Comparison of ENCODE assay signal across 11 mouse cellular contexts in the genomic region with DNA sequence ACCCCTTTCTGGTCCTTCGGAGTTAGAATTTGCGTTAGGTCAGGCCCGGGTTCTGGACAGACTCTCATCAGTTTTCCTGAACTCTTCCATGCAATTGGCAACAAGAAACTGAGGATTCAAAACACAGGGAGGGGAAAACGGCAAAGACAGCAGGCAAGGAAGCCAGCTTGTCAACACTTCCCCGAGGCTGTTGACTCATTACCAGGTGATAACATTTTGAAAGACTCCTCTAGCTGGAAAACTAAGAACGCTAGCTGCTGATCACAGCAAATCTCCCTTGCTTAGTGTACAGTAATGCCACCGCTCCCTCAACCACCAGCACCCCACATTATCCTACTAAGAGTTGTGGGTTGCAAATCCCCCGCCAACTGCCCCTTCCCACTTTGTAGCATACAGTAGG.
A peak's percentile ranks its signal among the peaks of the same experiment; 100 is the strongest.
DNase-seq lines count a peak whose midpoint lies in the region; ATAC-seq lines count a peak whose summit lies in the region.
"Had no signal": no experiment of that assay in that cellular context is flagged by ENCODE, and none has a peak within 500 bp of the region (broad histone marks: within the 10 kb centered on the region; RNA-seq: fewer than 3 reads in every experiment).

No protein-coding gene starts in this region.

- H3K4me2 ChIP-seq in forebrain, embryonic 13.5 days: no peak overlapping the region
- peak overlapping the region; percentile 30 for H3K4me2 ChIP-seq in heart, embryonic 14.5 days (ENCODE audit: low read length)
- no peak overlapping the region for H3K4me2 ChIP-seq in midbrain, embryonic 16.5 days (ENCODE audit: low read length)
- H3K4me2 ChIP-seq in midbrain, embryonic 14.5 days (ENCODE audit: low read length): no peak overlapping the region
- H3K4me2 ChIP-seq in neural tube, embryonic 15.5 days: no peak overlapping the region
- H3K4me2 ChIP-seq: liver, embryonic 11.5 days had no signal

- H3K27me3 ChIP-seq in forebrain, embryonic 13.5 days: no peaks in the 10 kb centered on the region
- no peaks in the 10 kb centered on the region for H3K27me3 ChIP-seq in forebrain, embryonic 10.5 days (ENCODE audit: poor library complexity, severe bottlenecking)
- H3K27me3 ChIP-seq in heart, embryonic 14.5 days (ENCODE audit: control insufficient read depth, insufficient read depth, low read length): no peaks in the 10 kb centered on the region
- H3K27me3 ChIP-seq in heart, embryonic 10.5 days (ENCODE audit: insufficient read depth, poor library complexity, severe bottlenecking): peaks cover 12% of the 10 kb centered on the region; the same call in 1 of the 2 replicates
- no peaks in the 10 kb centered on the region for H3K27me3 ChIP-seq in midbrain, embryonic 16.5 days (ENCODE audit: control insufficient read depth, insufficient read depth, low read depth, low read length)
- H3K27me3 ChIP-seq in midbrain, embryonic 14.5 days (ENCODE audit: control insufficient read depth, insufficient read depth, low read length): no peaks in the 10 kb centered on the region
- no peaks in the 10 kb centered on the region for H3K27me3 ChIP-seq in neural tube, embryonic 15.5 days (replicated peaks)

- no peaks in the 10 kb centered on the region for H3K36me3 ChIP-seq in forebrain, embryonic 13.5 days (ENCODE audit: poor library complexity, severe bottlenecking)
- no peaks in the 10 kb centered on the region for H3K36me3 ChIP-seq in forebrain, embryonic 10.5 days (replicated peaks)
- no peaks in the 10 kb centered on the region for H3K36me3 ChIP-seq in heart, embryonic 14.5 days (ENCODE audit: control insufficient read depth, insufficient read depth, low read length)
- no peaks in the 10 kb centered on the region for H3K36me3 ChIP-seq in heart, embryonic 10.5 days
- no peaks in the 10 kb centered on the region for H3K36me3 ChIP-seq in midbrain, embryonic 16.5 days (ENCODE audit: control insufficient read depth, insufficient read depth, low read length)
- H3K36me3 ChIP-seq in midbrain, embryonic 14.5 days (ENCODE audit: control insufficient read depth, insufficient read depth, low read length): no peaks in the 10 kb centered on the region
- H3K36me3 ChIP-seq in neural tube, embryonic 15.5 days: no peaks in the 10 kb centered on the region
- H3K36me3 ChIP-seq: G1E had no signal

- ATAC-seq in forebrain, embryonic 13.5 days: no peak
- ATAC-seq in heart, embryonic 14.5 days (ENCODE audit: insufficient number of reproducible peaks, insufficient read depth, low FRiP score, low read depth): no peak
- peak; percentile 44 for ATAC-seq in midbrain, embryonic 16.5 days
- ATAC-seq in midbrain, embryonic 14.5 days (ENCODE audit: low FRiP score, low TSS enrichment): no peak
- ATAC-seq in neural tube, embryonic 15.5 days (ENCODE audit: low FRiP score): 0 out of 2 replicates have a peak, but pooled peaks have one; percentile 24
- no peak for ATAC-seq in erythroblast, adult 5-6 weeks (replicated peaks; ENCODE audit: low FRiP score, poor library complexity, severe bottlenecking)

- no peak overlapping the region for H3K9ac ChIP-seq in forebrain, embryonic 13.5 days
- no peak overlapping the region for H3K9ac ChIP-seq in heart, embryonic 14.5 days (ENCODE audit: low read length)
- no peak overlapping the region for H3K9ac ChIP-seq in midbrain, embryonic 16.5 days (ENCODE audit: low read depth, low read length)
- H3K9ac ChIP-seq in midbrain, embryonic 14.5 days (replicated peaks; ENCODE audit: low read length): no peak overlapping the region
- H3K9ac ChIP-seq in neural tube, embryonic 15.5 days (replicated peaks): no peak overlapping the region

- DNase-seq in forebrain, embryonic 10.5 days (ENCODE audit: extremely low spot score, low spot score): no peak
- no peak for DNase-seq in heart, embryonic 10.5 days (ENCODE audit: low spot score)
- DNase-seq in midbrain, embryonic 14.5 days: no peak

- peaks cover 23% of the 10 kb centered on the region for H3K4me1 ChIP-seq in forebrain, embryonic 13.5 days
- H3K4me1 ChIP-seq in forebrain, embryonic 10.5 days: peaks cover 13% of the 10 kb centered on the region
- H3K4me1 ChIP-seq in heart, embryonic 14.5 days (ENCODE audit: control insufficient read depth in 2 of 2, insufficient read depth in 2 of 2, low read length in 2 of 2): peaks cover 0 to 8% of the 10 kb centered on the region in 2 experiments; a peak in 1 of 4 replicates
- H3K4me1 ChIP-seq in heart, embryonic 10.5 days: peaks cover 11% of the 10 kb centered on the region
- peaks cover 24% of the 10 kb centered on the region for H3K4me1 ChIP-seq in midbrain, embryonic 16.5 days (ENCODE audit: control insufficient read depth, insufficient read depth, low read length)
- H3K4me1 ChIP-seq in midbrain, embryonic 14.5 days (ENCODE audit: control insufficient read depth, insufficient read depth, low read length): peaks cover 12% of the 10 kb centered on the region
- peaks cover 48% of the 10 kb centered on the region for H3K4me1 ChIP-seq in neural tube, embryonic 15.5 days

- peak overlapping the region; percentile 31; the same call in 1 of the 2 replicates for H3K27ac ChIP-seq in forebrain, embryonic 13.5 days
- H3K27ac ChIP-seq in forebrain, embryonic 10.5 days: no peak overlapping the region
- H3K27ac ChIP-seq in heart, embryonic 14.5 days (replicated peaks in 1 of 2; ENCODE audit: control insufficient read depth in 1 of 2, insufficient read depth in 1 of 2, low read depth in 2 of 2, low read length in 2 of 2): no peak overlapping the region
- H3K27ac ChIP-seq in heart, embryonic 10.5 days: no peak overlapping the region
- H3K27ac ChIP-seq in midbrain, embryonic 16.5 days (ENCODE audit: low read length): no peak overlapping the region
- no peak overlapping the region for H3K27ac ChIP-seq in midbrain, embryonic 14.5 days (replicated peaks; ENCODE audit: low read depth, low read length)
- H3K27ac ChIP-seq in neural tube, embryonic 15.5 days (replicated peaks): no peak overlapping the region

- WGBS in forebrain, embryonic 13.5 days: 72% methylated on average over 8 of the region's 8 CpGs
- 81% methylated on average over 8 of the region's 8 CpGs for WGBS in forebrain, embryonic 10.5 days
- 34% methylated on average over 8 of the region's 8 CpGs for WGBS in heart, embryonic 14.5 days
- WGBS in heart, embryonic 10.5 days: 44% methylated on average over 8 of the region's 8 CpGs
- 79% methylated on average over 8 of the region's 8 CpGs for WGBS in midbrain, embryonic 16.5 days
- WGBS in midbrain, embryonic 14.5 days: 83% methylated on average over 8 of the region's 8 CpGs
- 76% methylated on average over 8 of the region's 8 CpGs for WGBS in neural tube, embryonic 15.5 days

- no peak overlapping the region for H3K4me3 ChIP-seq in forebrain, embryonic 13.5 days
- no peak overlapping the region for H3K4me3 ChIP-seq in forebrain, embryonic 10.5 days
- no peak overlapping the region for H3K4me3 ChIP-seq in heart, embryonic 14.5 days (ENCODE audit: control insufficient read depth in 1 of 2, insufficient read depth in 1 of 2, low read depth in 1 of 2, low read length in 2 of 2)
- H3K4me3 ChIP-seq in heart, embryonic 10.5 days: no peak overlapping the region
- H3K4me3 ChIP-seq in midbrain, embryonic 16.5 days (ENCODE audit: low read depth, low read length): no peak overlapping the region
- H3K4me3 ChIP-seq in midbrain, embryonic 14.5 days (replicated peaks; ENCODE audit: low read depth, low read length): no peak overlapping the region
- H3K4me3 ChIP-seq in neural tube, embryonic 15.5 days (replicated peaks): no peak overlapping the region
- H3K4me3 ChIP-seq: erythroblast, embryonic 14.5 days had no signal

- no peaks in the 10 kb centered on the region for H3K9me3 ChIP-seq in forebrain, embryonic 13.5 days (replicated peaks)
- no peaks in the 10 kb centered on the region for H3K9me3 ChIP-seq in forebrain, embryonic 10.5 days
- H3K9me3 ChIP-seq in heart, embryonic 14.5 days (ENCODE audit: control insufficient read depth, low read length): no peaks in the 10 kb centered on the region
- H3K9me3 ChIP-seq in heart, embryonic 10.5 days: no peaks in the 10 kb centered on the region
- H3K9me3 ChIP-seq in midbrain, embryonic 16.5 days (replicated peaks; ENCODE audit: control insufficient read depth, low read length, poor library complexity, severe bottlenecking): no peaks in the 10 kb centered on the region
- H3K9me3 ChIP-seq in midbrain, embryonic 14.5 days (ENCODE audit: control insufficient read depth, low read length): no peaks in the 10 kb centered on the region
- H3K9me3 ChIP-seq in neural tube, embryonic 15.5 days (replicated peaks): no peaks in the 10 kb centered on the region

Comparison
In these comparisons a context has a peak if more than half of its experiments do, and no peak if none do; other contexts are left out.
1. ATAC-seq: peak in midbrain, embryonic 16.5 days (single experiment) and neural tube, embryonic 15.5 days (single experiment); none in forebrain, embryonic 13.5 days (single experiment), heart, embryonic 14.5 days (single experiment), midbrain, embryonic 14.5 days (single experiment) and erythroblast, adult 5-6 weeks (single experiment).